Mouse (Mus musculus) embryonic fibroblast, embryonic 13.5 days (primary cell): ENCODE measurements around the gene Pgm5.

Source experiments
- CTCF ChIP-seq: IDR thresholded peaks from 2 replicates; pipeline ENCODE4 v1.5.1; 2011; ENCODE audit warnings: mild to moderate bottlenecking, control low read depth, low read length, moderate library complexity, borderline replicate concordance; ENCODE audit not compliant: insufficient read depth
- POLR2A ChIP-seq: IDR thresholded peaks from 2 replicates; pipeline ENCODE4 v1.6.1; 2011; ENCODE audit warnings: low read depth, mild to moderate bottlenecking, control low read depth, low read length, moderate library complexity

- no peak for TF ChIP-seq POLR2A
- no peak for TF ChIP-seq CTCF
Observed at GRCm38 (mm10) chr19:24753617-24754439, 107.8 kb downstream of the Pgm5 start.
